Mouse (Mus musculus) embryo, embryonic 10 days (tissue): ENCODE data around the gene Golga1.

Experiments used
- DNase-seq: peaks from one replicate; pipeline ENCODE4 v3.0.0-alpha.2; 2015; ENCODE audit warnings: low spot score

Golga1 gene

GRCm38 (mm10) chr2:38974171-38974570 is 91.2 kb downstream of the Golga1 start:
- no peak for DNase-seq

- no peak for DNase-seq
These were observed 91.6 kb downstream of the Golga1 start for GRCm38 (mm10) chr2:38973701-38974100.

GRCm38 (mm10) chr2:38973223-38973622 is 92.1 kb downstream of the Golga1 start:
- DNase-seq: no peak

GRCm38 (mm10) chr2:38970057-38970456 is 95.3 kb downstream of the Golga1 start:
- no peak for DNase-seq

- no peak for DNase-seq
These were observed 95.7 kb downstream of the Golga1 start for GRCm38 (mm10) chr2:38969650-38970049.
